Comparison of ENCODE assay signal across 8 mouse cellular contexts in the genomic region with DNA sequence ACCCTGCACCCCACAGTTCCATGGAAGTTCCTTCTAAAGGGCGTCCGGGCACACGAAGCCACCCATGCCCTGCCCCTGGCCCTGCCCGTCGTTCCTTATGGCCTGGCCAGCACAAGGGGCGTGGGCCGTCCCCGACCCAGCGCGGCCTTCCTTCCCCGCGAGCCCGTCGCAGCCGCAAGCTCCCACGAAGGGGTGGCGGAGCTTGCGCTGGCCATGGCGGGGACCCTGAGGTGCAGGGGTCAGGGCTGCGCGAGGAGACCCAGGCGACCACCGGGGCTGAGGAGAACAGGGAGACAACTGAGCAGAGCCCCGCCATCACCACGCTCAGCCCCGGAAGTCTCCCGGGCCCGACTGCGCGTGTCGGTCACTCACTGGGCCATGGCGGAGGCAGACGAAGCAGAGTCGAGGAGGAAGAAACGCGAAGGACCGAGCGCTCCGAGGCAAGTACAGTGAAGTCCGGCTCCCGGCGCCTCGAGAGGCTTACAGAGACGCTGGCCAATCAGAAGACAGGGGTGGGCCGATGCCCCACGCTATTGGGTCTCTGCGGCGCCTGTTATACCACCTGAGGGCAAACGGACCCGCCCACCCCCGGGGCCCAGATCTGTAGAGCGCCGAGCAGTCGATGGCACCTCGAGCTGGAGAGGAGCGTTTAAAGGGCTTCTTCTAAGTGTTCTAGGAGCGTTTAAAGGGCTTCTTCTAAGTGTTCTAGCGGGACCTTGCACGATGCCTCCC. TPM values are rescaled to one million over a fixed set of nuclear protein-coding genes. Genes with fewer than 3 reads are reported as not detected.
DNase-seq lines count a peak whose midpoint lies in the region; ATAC-seq and TF ChIP-seq lines count a peak whose summit lies in the region.

Gene Pgd (minus strand): TSS at position 557 of the 732 bp plus-strand sequence.

- peak; percentile 94 for ATAC-seq in G1E (ENCODE audit: extremely low read depth, insufficient number of reproducible peaks, low FRiP score, poor library complexity, severe bottlenecking)
- peak; percentile 100 for ATAC-seq in forebrain, postnatal 0 days
- ATAC-seq in lung, embryonic 15.5 days (ENCODE audit: borderline replicate concordance, extremely low read depth, low FRiP score, low TSS enrichment): peak; percentile 99

- DNase-seq in G1E (ENCODE audit: low spot score): peak; percentile 99
- peak; percentile 96 to 98 for DNase-seq in cerebellum, adult 18-20 months
- DNase-seq in forebrain, postnatal 0 days: peak; percentile 96
- peak; percentile 97 for DNase-seq in heart, postnatal 4 days
- DNase-seq in layer of hippocampus, adult 8-10 months (ENCODE audit: low spot score in 2 of 2): peak; percentile 94 to 97
- peak; percentile 96 for DNase-seq in ovary, adult 18-20 months (ENCODE audit: low spot score)
- peak; percentile 96 for DNase-seq in thymus, postnatal 0 days (ENCODE audit: low spot score)

- H3K9me3 ChIP-seq in G1E (replicated peaks): no peaks in the 10 kb centered on the region
- H3K9me3 ChIP-seq in forebrain, postnatal 0 days (ENCODE audit: low read length): no peaks in the 10 kb centered on the region
- H3K9me3 ChIP-seq in lung, embryonic 15.5 days: no peaks in the 10 kb centered on the region

- TF ChIP-seq CTCF in G1E (IDR thresholded peaks at IDR 0.05; ENCODE audit: low read depth, low read length): no peak
- TF ChIP-seq CTCF in forebrain, postnatal 0 days (IDR thresholded peaks at IDR 0.05; ENCODE audit: low read depth): no peak

- H3K9ac ChIP-seq in forebrain, postnatal 0 days: peak within 1 kb of the TSS; percentile 64
- peak within 1 kb of the TSS; percentile 82 for H3K9ac ChIP-seq in lung, embryonic 15.5 days

- peak within 1 kb of the TSS; percentile 69 for H3K27ac ChIP-seq in forebrain, postnatal 0 days (ENCODE audit: low read depth, low read length)
- H3K27ac ChIP-seq in lung, embryonic 15.5 days: peak within 1 kb of the TSS; percentile 70

- H3K4me1 ChIP-seq in G1E (ENCODE audit: insufficient read depth, low read depth, low read length): peaks cover 75% of the 10 kb centered on the region
- peaks cover 6% of the 10 kb centered on the region; the same call in 1 of the 2 replicates for H3K4me1 ChIP-seq in forebrain, postnatal 0 days (ENCODE audit: insufficient read depth)
- peaks cover 9% of the 10 kb centered on the region for H3K4me1 ChIP-seq in lung, embryonic 15.5 days

- H3K36me3 ChIP-seq in G1E (replicated peaks): peaks cover 51% of the 10 kb centered on the region
- H3K36me3 ChIP-seq in forebrain, postnatal 0 days (ENCODE audit: insufficient read depth): peaks cover 15% of the 10 kb centered on the region
- H3K36me3 ChIP-seq in lung, embryonic 15.5 days: peaks cover 23% of the 10 kb centered on the region

- peak within 1 kb of the TSS; percentile 94 for H3K4me2 ChIP-seq in forebrain, postnatal 0 days (ENCODE audit: low read depth)
- peak within 1 kb of the TSS; percentile 91 for H3K4me2 ChIP-seq in lung, embryonic 15.5 days

- no peaks in the 10 kb centered on the region for H3K27me3 ChIP-seq in G1E (ENCODE audit: insufficient read depth, low read length)
- H3K27me3 ChIP-seq in forebrain, postnatal 0 days (ENCODE audit: insufficient read depth, low read length): no peaks in the 10 kb centered on the region
- H3K27me3 ChIP-seq in lung, embryonic 15.5 days: no peaks in the 10 kb centered on the region

- H3K4me3 ChIP-seq in G1E (ENCODE audit: low read depth, low read length): peak within 1 kb of the TSS; percentile 96
- peak within 1 kb of the TSS; percentile 79 for H3K4me3 ChIP-seq in forebrain, postnatal 0 days (ENCODE audit: low read depth, low read length)
- H3K4me3 ChIP-seq in lung, embryonic 15.5 days: peak within 1 kb of the TSS; percentile 72

- 2% methylated on average over 59 of the region's 59 CpGs for WGBS in forebrain, postnatal 0 days
- WGBS in lung, embryonic 15.5 days: under 1% methylated on average over 59 of the region's 59 CpGs

RNA-seq across cellular contexts. Expression of gene Pgd, which starts in this region (rescaled TPM):
- total RNA-seq in G1E (2014; fragmentation: Nextera tagmentation): 50.1 and 53.1 TPM in 2 replicates
- total RNA-seq in G1E (2017): 58.2 and 68.0 TPM in 2 replicates
- polyA plus RNA-seq in G1E (2012): 143 and 171 TPM in 2 replicates
- 24.1 and 24.8 TPM in 2 replicates for total RNA-seq in forebrain, postnatal 0 days (2014; rRNA removed)
- 79.8 and 86.0 TPM in 2 replicates for polyA plus RNA-seq in forebrain, postnatal 0 days (2015; fragmentation: Nextera tagmentation; extraction: Ambion mirVana)
- 10 to 100 TPM; 50.1 to 55.5 TPM for total RNA-seq in heart, postnatal 4 days (2021)
- total RNA-seq in layer of hippocampus, adult 8-10 months (2022): 10 to 100 TPM; 33.0 to 46.5 (median 40.5) TPM
- 117 TPM in 2 replicates for polyA plus RNA-seq in lung, embryonic 15.5 days (2015; fragmentation: Nextera tagmentation; extraction: Ambion mirVana)
- polyA plus RNA-seq in thymus, postnatal 0 days (2015; fragmentation: Nextera tagmentation; extraction: Ambion mirVana): 77.6 and 89.0 TPM in 2 replicates

Comparison
In these comparisons a context has a peak if more than half of its experiments do, and no peak if none do; other contexts are left out.
1. Peak in every context shown above with its lines: DNase-seq, ATAC-seq, H3K4me3 ChIP-seq and H3K27ac ChIP-seq.